Mouse (Mus musculus): ENCODE results near the gene Trabd. TPM values are rescaled to one million over a fixed set of nuclear protein-coding genes. Genes with fewer than 3 reads are reported as not detected.

Gene Trabd
- total and polyA plus RNA-seq, 3 experiments: 38.3 to 51.5 (median 48.8) TPM

DNA sequence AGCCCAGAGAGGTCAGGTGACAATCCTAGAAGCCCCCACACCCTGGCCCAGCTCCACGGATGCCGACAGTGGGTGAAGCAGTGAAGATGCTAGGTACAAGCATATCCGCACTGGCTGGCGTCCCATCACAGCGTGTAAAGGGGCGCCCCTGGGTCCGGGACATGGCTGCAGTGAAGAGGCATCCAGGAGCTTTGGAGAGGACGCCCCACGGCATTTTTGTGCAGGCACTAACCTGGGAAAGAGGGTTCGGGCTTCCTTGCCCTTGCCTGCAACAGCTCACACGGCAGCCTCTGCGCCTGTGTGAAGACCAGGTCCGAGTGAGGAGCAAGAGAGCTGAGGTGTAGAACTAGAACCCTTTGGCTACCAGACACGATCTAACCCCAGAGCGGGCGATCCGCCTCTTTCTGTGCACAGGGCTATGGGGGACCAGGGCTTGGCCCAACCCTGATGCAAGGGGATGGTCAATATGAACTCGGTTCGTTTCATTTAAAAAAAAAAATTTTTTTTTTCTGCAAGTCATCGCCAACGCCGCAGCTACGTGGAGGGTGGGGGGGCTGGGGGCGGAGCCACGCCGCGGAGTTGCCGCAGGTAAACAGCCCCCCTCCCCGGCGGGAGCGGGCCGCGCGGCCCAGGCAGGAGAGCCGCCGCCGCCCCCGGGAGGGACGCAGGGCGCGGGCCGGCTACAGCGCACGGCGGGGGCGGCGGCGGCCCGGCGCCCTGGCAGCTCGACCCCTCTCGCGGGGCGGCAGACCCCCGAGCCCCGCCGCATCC, 15.6 kb upstream of the Trabd start, which contains the start of gene Panx2:
Panx2 (plus strand) TSS at position 574 of the 771 bp plus-strand sequence.
- 2% methylated on average over 57 of the region's 57 CpGs for WGBS
- no peak within 1 kb of the TSS for H3K27ac ChIP-seq
- intact Hi-C loops (cut with DNase I): no loop called here

DNA sequence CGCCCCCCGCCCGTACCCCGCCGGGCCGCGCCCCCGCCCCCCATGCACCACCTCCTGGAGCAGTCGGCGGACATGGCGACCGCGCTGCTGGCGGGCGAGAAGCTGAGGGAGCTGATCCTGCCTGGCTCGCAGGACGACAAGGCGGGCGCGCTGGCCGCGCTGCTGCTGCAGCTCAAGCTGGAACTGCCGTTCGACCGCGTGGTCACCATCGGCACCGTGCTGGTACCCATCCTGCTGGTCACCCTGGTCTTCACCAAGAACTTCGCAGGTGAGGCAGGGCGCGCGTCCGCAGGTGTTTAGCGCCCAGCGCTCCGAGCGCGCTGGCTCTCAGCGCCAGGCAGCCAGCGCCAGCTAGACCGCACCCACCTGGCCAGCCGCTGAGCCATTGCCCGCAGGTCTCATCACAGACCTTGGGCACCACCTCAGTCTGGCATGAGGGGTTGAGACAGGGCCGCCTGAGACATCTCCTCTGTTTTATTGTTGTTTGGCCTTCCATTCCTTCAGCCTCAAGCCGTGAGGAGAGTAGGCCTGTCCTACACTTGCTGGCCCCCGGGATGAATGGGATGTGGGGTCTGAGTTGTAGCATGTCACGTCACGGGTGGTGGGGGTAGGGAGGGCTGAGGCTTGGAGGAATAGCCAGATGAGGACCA, 14.8 kb upstream of the Trabd start:
- Histone ChIP-seq H3K36me3 (ENCODE audit: control insufficient read depth, insufficient read depth, low read length) (no peaks in the 10 kb centered on the region), H3K27ac (no peak overlapping the region), H3K4me3 (peak overlapping the region; percentile 48), H3K9ac (ENCODE audit: low read depth, low read length) (peak overlapping the region; percentile 56), H3K4me1 (ENCODE audit: control insufficient read depth, insufficient read depth, low read length) (no peaks in the 10 kb centered on the region), H3K27me3 (ENCODE audit: control insufficient read depth, insufficient read depth, low read length) (peaks cover 3% of the 10 kb centered on the region), H3K79me2 (replicated peaks; ENCODE audit: control insufficient read depth, insufficient read depth, low read length) (no peaks in the 10 kb centered on the region)
- intact Hi-C loops (cut with DNase I): no loop called here
- no peak for TF ChIP-seq POLR2A (IDR thresholded peaks at IDR 0.05; ENCODE audit: insufficient read depth, low read depth, low read length)
- no peak for TF ChIP-seq CTCF (IDR thresholded peaks at IDR 0.05)
- no peak for TF ChIP-seq EP300 (IDR thresholded peaks at IDR 0.05; ENCODE audit: insufficient read depth, low read depth, low read length)
- peak; percentile 6 to 34 for DNase-seq
- 5% methylated on average over 40 of the region's 48 CpGs for WGBS

More for the DNA sequence above, 15.6 kb upstream of the Trabd start, which contains the start of gene Panx2:
- Histone ChIP-seq H3K9ac (ENCODE audit: low read depth, low read length) (peak within 1 kb of the TSS; percentile 56), H3K36me3 (ENCODE audit: control insufficient read depth, insufficient read depth, low read length) (no peaks in the 10 kb centered on the region), H3K27me3 (ENCODE audit: control insufficient read depth, insufficient read depth, low read length) (peaks cover 3% of the 10 kb centered on the region), H3K79me2 (replicated peaks; ENCODE audit: control insufficient read depth, insufficient read depth, low read length) (no peaks in the 10 kb centered on the region), H3K4me3 (peak within 1 kb of the TSS; percentile 48), H3K4me1 (ENCODE audit: control insufficient read depth, insufficient read depth, low read length) (no peaks in the 10 kb centered on the region)
- TF ChIP-seq EP300 (IDR thresholded peaks at IDR 0.05; ENCODE audit: insufficient read depth, low read depth, low read length): no peak
- TF ChIP-seq POLR2A (IDR thresholded peaks at IDR 0.05; ENCODE audit: insufficient read depth, low read depth, low read length): no peak
- TF ChIP-seq CTCF (IDR thresholded peaks at IDR 0.05): no peak
- peak; percentile 2 to 17 for DNase-seq

DNA sequence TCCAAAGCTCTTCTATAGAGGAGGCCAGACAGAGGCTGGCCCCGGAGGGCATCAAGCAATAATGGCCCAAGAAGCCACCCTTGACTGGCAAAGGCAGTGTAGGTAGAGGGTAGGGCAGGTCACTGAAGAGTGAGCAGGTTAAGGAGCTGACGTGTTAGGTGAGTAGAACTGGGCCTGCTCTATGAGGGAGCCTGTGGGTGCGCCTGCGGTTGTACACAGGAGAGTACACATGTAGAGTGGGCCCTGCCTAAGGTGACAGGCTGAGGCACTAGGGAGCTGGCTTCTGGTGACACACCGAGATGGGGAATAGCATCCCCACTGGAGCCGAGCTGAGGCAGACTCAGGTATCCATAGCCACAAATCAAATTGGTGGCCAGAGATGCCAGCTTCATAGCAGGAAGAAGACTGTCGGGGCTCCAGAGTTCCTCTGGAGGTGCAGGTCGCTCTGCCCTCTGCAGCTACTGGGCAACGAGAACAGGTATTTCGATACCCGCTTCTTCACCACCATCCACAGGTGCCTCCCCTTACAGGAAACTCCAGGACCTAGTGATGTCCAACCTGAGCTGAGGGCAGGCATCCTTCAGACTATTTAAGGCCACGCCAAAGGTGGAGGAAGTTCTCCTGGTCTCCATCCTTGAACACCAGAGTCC, 14.0 kb upstream of the Trabd start:
- H3K4me1 ChIP-seq (ENCODE audit: control insufficient read depth, insufficient read depth, low read length): no peaks in the 10 kb centered on the region
- TF ChIP-seq CTCF (IDR thresholded peaks at IDR 0.05): no peak
- no peak for TF ChIP-seq POLR2A (IDR thresholded peaks at IDR 0.05; ENCODE audit: insufficient read depth, low read depth, low read length)
- no peak for TF ChIP-seq EP300 (IDR thresholded peaks at IDR 0.05; ENCODE audit: insufficient read depth, low read depth, low read length)
- WGBS: 87% methylated on average over 12 of the region's 12 CpGs
- peak in 1 of 2 experiments; percentile 11 for DNase-seq
- no peaks in the 10 kb centered on the region for H3K36me3 ChIP-seq (ENCODE audit: control insufficient read depth, insufficient read depth, low read length)
- intact Hi-C loops (cut with DNase I): no loop called here
- H3K27ac ChIP-seq: no peak overlapping the region
- no peak overlapping the region for H3K4me3 ChIP-seq
- H3K27me3 ChIP-seq (ENCODE audit: control insufficient read depth, insufficient read depth, low read length): peaks cover 3% of the 10 kb centered on the region
- H3K9ac ChIP-seq (ENCODE audit: low read depth, low read length): no peak overlapping the region
- H3K79me2 ChIP-seq (replicated peaks; ENCODE audit: control insufficient read depth, insufficient read depth, low read length): no peaks in the 10 kb centered on the region

DNA sequence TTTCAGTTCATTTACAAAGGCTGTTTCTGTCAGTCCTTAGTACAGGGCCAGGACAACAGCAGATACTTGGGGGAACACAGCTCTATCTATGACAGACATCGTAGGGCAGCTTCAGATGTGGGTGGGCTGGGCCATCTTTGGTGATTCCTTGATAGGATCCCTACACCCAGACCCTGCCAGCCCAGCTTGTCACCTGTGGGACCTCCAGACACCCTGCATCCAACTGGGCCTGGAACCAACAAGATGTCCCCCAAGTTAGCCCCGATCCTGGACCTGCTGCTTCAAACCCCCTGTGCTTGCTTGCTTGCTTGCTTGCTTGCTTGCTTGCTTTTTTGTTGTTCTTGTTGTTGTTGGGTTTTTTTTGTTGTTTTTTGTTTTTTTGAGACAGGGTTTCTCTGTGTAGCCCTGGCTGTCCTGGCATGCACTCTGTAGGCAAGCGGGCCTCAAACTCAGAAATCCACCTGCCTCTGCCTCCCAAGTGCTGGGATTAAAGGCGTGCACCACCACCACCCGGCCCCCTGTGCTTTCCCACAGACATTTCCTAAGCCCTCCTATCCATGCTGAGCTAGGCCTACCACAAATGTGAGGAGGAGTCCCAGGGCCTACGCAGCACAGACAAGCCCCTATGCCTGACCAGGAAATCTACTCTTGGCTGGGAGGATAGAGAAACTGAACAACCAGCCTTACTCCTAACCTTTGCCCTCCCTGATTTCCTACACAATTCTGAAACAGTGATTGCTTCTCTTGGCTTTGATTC, 13.0 kb upstream of the Trabd start:
- Histone ChIP-seq H3K9ac (ENCODE audit: low read depth, low read length) (no peak overlapping the region), H3K79me2 (replicated peaks; ENCODE audit: control insufficient read depth, insufficient read depth, low read length) (no peaks in the 10 kb centered on the region), H3K36me3 (ENCODE audit: control insufficient read depth, insufficient read depth, low read length) (no peaks in the 10 kb centered on the region), H3K4me1 (ENCODE audit: control insufficient read depth, insufficient read depth, low read length) (no peaks in the 10 kb centered on the region), H3K27ac (no peak overlapping the region), H3K27me3 (ENCODE audit: control insufficient read depth, insufficient read depth, low read length) (peaks cover 3% of the 10 kb centered on the region), H3K4me3 (no peak overlapping the region)
- TF ChIP-seq POLR2A (IDR thresholded peaks at IDR 0.05; ENCODE audit: insufficient read depth, low read depth, low read length) (no peak), CTCF (IDR thresholded peaks at IDR 0.05) (no peak), EP300 (IDR thresholded peaks at IDR 0.05; ENCODE audit: insufficient read depth, low read depth, low read length) (no peak)
- DNase-seq: no peak
- intact Hi-C loops (cut with DNase I): no loop called here
- 74% methylated on average over 6 of the region's 6 CpGs for WGBS

DNA sequence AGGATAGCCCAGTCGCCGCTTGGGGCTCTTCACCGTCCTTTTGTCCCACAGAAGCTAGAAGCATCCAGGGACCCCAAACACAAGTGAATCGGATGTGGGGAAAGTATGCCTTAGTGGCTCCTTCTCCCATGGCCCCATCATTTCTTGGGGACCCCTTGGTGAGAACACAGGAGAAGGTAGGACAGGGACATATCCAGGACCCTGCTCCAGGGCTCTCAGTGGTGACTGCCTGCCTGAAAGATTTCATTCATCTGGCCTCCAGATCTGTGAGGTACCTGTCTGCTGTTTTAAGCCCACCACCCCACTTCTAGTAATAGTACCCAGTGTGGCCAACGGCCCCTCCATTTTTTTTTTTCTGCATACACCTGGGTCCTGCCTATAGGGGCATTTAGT, 12.4 kb upstream of the Trabd start:
- H3K4me3 ChIP-seq: no peak overlapping the region
- TF ChIP-seq POLR2A (IDR thresholded peaks at IDR 0.05; ENCODE audit: insufficient read depth, low read depth, low read length): no peak
- TF ChIP-seq CTCF (IDR thresholded peaks at IDR 0.05): no peak
- TF ChIP-seq EP300 (IDR thresholded peaks at IDR 0.05; ENCODE audit: insufficient read depth, low read depth, low read length): no peak
- no peak overlapping the region for H3K9ac ChIP-seq (ENCODE audit: low read depth, low read length)
- H3K79me2 ChIP-seq (replicated peaks; ENCODE audit: control insufficient read depth, insufficient read depth, low read length): no peaks in the 10 kb centered on the region
- intact Hi-C loops (cut with DNase I): no loop called here
- H3K4me1 ChIP-seq (ENCODE audit: control insufficient read depth, insufficient read depth, low read length): no peaks in the 10 kb centered on the region
- WGBS: 68% methylated on average over 5 of the region's 5 CpGs
- peaks cover 3% of the 10 kb centered on the region for H3K27me3 ChIP-seq (ENCODE audit: control insufficient read depth, insufficient read depth, low read length)
- no peak overlapping the region for H3K27ac ChIP-seq
- no peaks in the 10 kb centered on the region for H3K36me3 ChIP-seq (ENCODE audit: control insufficient read depth, insufficient read depth, low read length)
- no peak for DNase-seq

Measured in heart, adult 2 months (tissue).